Mouse (Mus musculus): ENCODE results near the gene Dcaf6.

GRCm38 (mm10) chr1:165393033-165393432, 67.2 kb downstream of the Dcaf6 start:
- TF ChIP-seq CTCF (IDR thresholded peaks at IDR 0.05; ENCODE audit: control insufficient read depth, insufficient read depth, insufficient replicate concordance, low read depth, low read length) (no peak), POLR2A (IDR thresholded peaks at IDR 0.05; ENCODE audit: control insufficient read depth, low read depth, low read length) (no peak)
